Mouse (Mus musculus): ENCODE measurements at regions not wholly inside any gene's neighbourhood (a gene's known extent, or its start where the extent isn't known, plus 50 kb on each side); places are given as distances from the start of the nearest gene placed in this dataset.

- Histone ChIP-seq H3K4me3 (ENCODE audit: low read depth, low read length) (no peak overlapping the region), H3K9me3 (ENCODE audit: control insufficient read depth, low read length) (no peaks in the 10 kb centered on the region), H3K36me3 (ENCODE audit: control insufficient read depth, insufficient read depth, low read length) (no peaks in the 10 kb centered on the region), H3K27me3 (ENCODE audit: control insufficient read depth, insufficient read depth, low read length) (peaks cover 3% of the 10 kb centered on the region; the same call in 1 of the 2 replicates), H3K9ac (ENCODE audit: low read length) (no peak overlapping the region; the same call in 1 of the 2 replicates), H3K4me2 (ENCODE audit: low read depth, severe bottlenecking) (peak overlapping the region; percentile 15), H3K4me1 (ENCODE audit: control insufficient read depth, insufficient read depth, low read length) (peaks cover 11% of the 10 kb centered on the region), H3K27ac (replicated peaks; ENCODE audit: low read depth, low read length) (no peak overlapping the region)
- 22% methylated on average over 23 of the region's 23 CpGs for WGBS
- DNase-seq (ENCODE audit: low spot score) (peak; percentile 42), ATAC-seq (ENCODE audit: insufficient number of reproducible peaks, low FRiP score, low TSS enrichment, low read depth) (no peak)
These were observed 460.4 kb upstream of the 3110018I06Rik start for GRCm38 (mm10) chr12:107027842-107028549.

GRCm38 (mm10) chr12:107028985-107029384, 459.4 kb upstream of the 3110018I06Rik start:
- no peak overlapping the region for H3K4me2 ChIP-seq (ENCODE audit: low read depth, severe bottlenecking)
- no peaks in the 10 kb centered on the region for H3K36me3 ChIP-seq (ENCODE audit: control insufficient read depth, insufficient read depth, low read length)
- no peak overlapping the region for H3K4me3 ChIP-seq (ENCODE audit: low read depth, low read length)
- H3K9ac ChIP-seq (ENCODE audit: low read length), result no peak overlapping the region
- peak; percentile 31 for DNase-seq (ENCODE audit: low spot score)
- H3K27me3 ChIP-seq (ENCODE audit: control insufficient read depth, insufficient read depth, low read length), result peaks cover 3% of the 10 kb centered on the region; the same call in 1 of the 2 replicates
- no peak overlapping the region for H3K27ac ChIP-seq (replicated peaks; ENCODE audit: low read depth, low read length)
- ATAC-seq (ENCODE audit: insufficient number of reproducible peaks, low FRiP score, low TSS enrichment, low read depth), result no peak
- H3K9me3 ChIP-seq (ENCODE audit: control insufficient read depth, low read length), result no peaks in the 10 kb centered on the region
- peaks cover 11% of the 10 kb centered on the region for H3K4me1 ChIP-seq (ENCODE audit: control insufficient read depth, insufficient read depth, low read length)
- WGBS, result 14% methylated on average over 1 of the region's 1 CpGs

- no peaks in the 10 kb centered on the region for H3K27me3 ChIP-seq (ENCODE audit: control insufficient read depth, insufficient read depth, low read length)
- 69% methylated on average over 6 of the region's 6 CpGs for WGBS
- no peaks in the 10 kb centered on the region for H3K4me1 ChIP-seq (ENCODE audit: control insufficient read depth, insufficient read depth, low read length)
- H3K4me3 ChIP-seq (ENCODE audit: low read depth, low read length), result no peak overlapping the region
- ATAC-seq (ENCODE audit: insufficient number of reproducible peaks, low FRiP score, low TSS enrichment, low read depth) (no peak), DNase-seq (ENCODE audit: low spot score) (no peak)
- no peaks in the 10 kb centered on the region for H3K9me3 ChIP-seq (ENCODE audit: control insufficient read depth, low read length)
- no peak overlapping the region for H3K9ac ChIP-seq (ENCODE audit: low read length)
- no peak overlapping the region for H3K27ac ChIP-seq (replicated peaks; ENCODE audit: low read depth, low read length)
- no peaks in the 10 kb centered on the region for H3K36me3 ChIP-seq (ENCODE audit: control insufficient read depth, insufficient read depth, low read length)
- no peak overlapping the region for H3K4me2 ChIP-seq (ENCODE audit: low read depth, severe bottlenecking)
These were observed 452.1 kb upstream of the 3110018I06Rik start for GRCm38 (mm10) chr12:107036357-107036756.

GRCm38 (mm10) chr12:107041927-107042652, 446.3 kb upstream of the 3110018I06Rik start:
- ATAC-seq (ENCODE audit: insufficient number of reproducible peaks, low FRiP score, low TSS enrichment, low read depth) (no peak), DNase-seq (ENCODE audit: low spot score) (peak; percentile 43)
- Histone ChIP-seq H3K4me3 (ENCODE audit: low read depth, low read length) (no peak overlapping the region), H3K4me1 (ENCODE audit: control insufficient read depth, insufficient read depth, low read length) (peaks cover 8% of the 10 kb centered on the region), H3K9me3 (ENCODE audit: control insufficient read depth, low read length) (no peaks in the 10 kb centered on the region), H3K27ac (replicated peaks; ENCODE audit: low read depth, low read length) (no peak overlapping the region), H3K9ac (ENCODE audit: low read length) (no peak overlapping the region), H3K36me3 (ENCODE audit: control insufficient read depth, insufficient read depth, low read length) (no peaks in the 10 kb centered on the region), H3K27me3 (ENCODE audit: control insufficient read depth, insufficient read depth, low read length) (no peaks in the 10 kb centered on the region), H3K4me2 (ENCODE audit: low read depth, severe bottlenecking) (no peak overlapping the region)
- 41% methylated on average over 13 of the region's 13 CpGs for WGBS

GRCm38 (mm10) chr12:107046496-107046895, 441.9 kb upstream of the 3110018I06Rik start:
- Histone ChIP-seq H3K4me2 (ENCODE audit: low read depth, severe bottlenecking) (no peak overlapping the region), H3K9ac (ENCODE audit: low read length) (no peak overlapping the region), H3K9me3 (ENCODE audit: control insufficient read depth, low read length) (no peaks in the 10 kb centered on the region), H3K27me3 (ENCODE audit: control insufficient read depth, insufficient read depth, low read length) (no peaks in the 10 kb centered on the region), H3K4me1 (ENCODE audit: control insufficient read depth, insufficient read depth, low read length) (peaks cover 8% of the 10 kb centered on the region), H3K4me3 (ENCODE audit: low read depth, low read length) (no peak overlapping the region), H3K36me3 (ENCODE audit: control insufficient read depth, insufficient read depth, low read length) (no peaks in the 10 kb centered on the region), H3K27ac (replicated peaks; ENCODE audit: low read depth, low read length) (no peak overlapping the region)
- no peak for ATAC-seq (ENCODE audit: insufficient number of reproducible peaks, low FRiP score, low TSS enrichment, low read depth)
- no peak for DNase-seq (ENCODE audit: low spot score)
- 84% methylated on average over 3 of the region's 3 CpGs for WGBS

- Histone ChIP-seq H3K4me1 (ENCODE audit: control insufficient read depth, insufficient read depth, low read length) (peaks cover 2% of the 10 kb centered on the region), H3K27me3 (ENCODE audit: control insufficient read depth, insufficient read depth, low read length) (no peaks in the 10 kb centered on the region), H3K9ac (ENCODE audit: low read length) (no peak overlapping the region), H3K4me3 (ENCODE audit: low read depth, low read length) (no peak overlapping the region), H3K9me3 (ENCODE audit: control insufficient read depth, low read length) (no peaks in the 10 kb centered on the region), H3K27ac (replicated peaks; ENCODE audit: low read depth, low read length) (no peak overlapping the region), H3K4me2 (ENCODE audit: low read depth, severe bottlenecking) (no peak overlapping the region), H3K36me3 (ENCODE audit: control insufficient read depth, insufficient read depth, low read length) (no peaks in the 10 kb centered on the region)
- 76% methylated on average over 13 of the region's 13 CpGs for WGBS
- DNase-seq (ENCODE audit: low spot score) (no peak), ATAC-seq (ENCODE audit: insufficient number of reproducible peaks, low FRiP score, low TSS enrichment, low read depth) (no peak)
These were observed 441.3 kb upstream of the 3110018I06Rik start for GRCm38 (mm10) chr12:107047059-107047531.

- Histone ChIP-seq H3K4me1 (ENCODE audit: control insufficient read depth, insufficient read depth, low read length) (no peaks in the 10 kb centered on the region), H3K27me3 (ENCODE audit: control insufficient read depth, insufficient read depth, low read length) (no peaks in the 10 kb centered on the region), H3K4me2 (ENCODE audit: low read depth, severe bottlenecking) (no peak overlapping the region), H3K9ac (ENCODE audit: low read length) (no peak overlapping the region), H3K9me3 (ENCODE audit: control insufficient read depth, low read length) (no peaks in the 10 kb centered on the region), H3K36me3 (ENCODE audit: control insufficient read depth, insufficient read depth, low read length) (no peaks in the 10 kb centered on the region), H3K27ac (replicated peaks; ENCODE audit: low read depth, low read length) (no peak overlapping the region), H3K4me3 (ENCODE audit: low read depth, low read length) (no peak overlapping the region)
- no peak for DNase-seq (ENCODE audit: low spot score)
- ATAC-seq (ENCODE audit: insufficient number of reproducible peaks, low FRiP score, low TSS enrichment, low read depth), result no peak
- WGBS, result 83% methylated on average over 7 of the region's 7 CpGs
These were observed 437.4 kb upstream of the 3110018I06Rik start for GRCm38 (mm10) chr12:107050891-107051635.

- 98% methylated on average over 6 of the region's 6 CpGs for WGBS
- ATAC-seq (ENCODE audit: insufficient number of reproducible peaks, low FRiP score, low TSS enrichment, low read depth) (no peak), DNase-seq (ENCODE audit: low spot score) (no peak)
- Histone ChIP-seq H3K27me3 (ENCODE audit: control insufficient read depth, insufficient read depth, low read length) (no peaks in the 10 kb centered on the region), H3K9me3 (ENCODE audit: control insufficient read depth, low read length) (no peaks in the 10 kb centered on the region), H3K27ac (replicated peaks; ENCODE audit: low read depth, low read length) (no peak overlapping the region), H3K4me3 (ENCODE audit: low read depth, low read length) (no peak overlapping the region), H3K36me3 (ENCODE audit: control insufficient read depth, insufficient read depth, low read length) (no peaks in the 10 kb centered on the region), H3K9ac (ENCODE audit: low read length) (no peak overlapping the region), H3K4me2 (ENCODE audit: low read depth, severe bottlenecking) (no peak overlapping the region), H3K4me1 (ENCODE audit: control insufficient read depth, insufficient read depth, low read length) (no peaks in the 10 kb centered on the region)
These were observed 436.3 kb upstream of the 3110018I06Rik start for GRCm38 (mm10) chr12:107052136-107052535.

Measured in limb, embryonic 11.5 days (tissue).